17 mouse cellular contexts compared by ENCODE assay signal in the genomic region with DNA sequence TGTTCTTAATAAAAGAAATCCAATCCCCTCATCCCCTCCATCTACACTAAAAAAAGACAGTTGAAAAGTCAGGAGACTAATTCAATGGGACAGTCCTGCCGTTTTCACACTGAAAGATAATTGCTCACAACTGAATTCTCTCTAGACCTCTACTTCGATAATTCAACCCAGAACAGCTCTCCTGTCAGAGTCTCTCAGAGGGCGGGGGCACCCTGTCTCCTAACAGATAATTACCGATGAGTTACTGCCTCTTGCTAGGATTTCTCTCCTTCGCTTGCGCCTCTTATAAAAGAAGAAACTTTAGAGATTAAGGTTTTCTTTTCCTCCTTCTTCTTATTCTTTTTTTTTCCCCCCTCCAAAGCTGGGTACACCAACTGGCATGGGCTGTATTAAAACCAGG. TPM values are rescaled to one million over a fixed set of nuclear protein-coding genes. Genes with fewer than 3 reads are reported as not detected.
DNase-seq lines count a peak whose midpoint lies in the region; ATAC-seq and TF ChIP-seq lines count a peak whose summit lies in the region.
"Had no signal": no experiment of that assay in that cellular context is flagged by ENCODE, and none has a peak within 500 bp of the region (broad histone marks: within the 10 kb centered on the region; RNA-seq: fewer than 3 reads in every experiment).

No protein-coding gene starts in this region.

- H3K9me3 ChIP-seq in kidney, postnatal 0 days (replicated peaks; ENCODE audit: low read length) = no peaks in the 10 kb centered on the region
- H3K9me3 ChIP-seq in embryonic facial prominence, embryonic 10.5 days = peaks cover 4% of the 10 kb centered on the region; the same call in 1 of the 2 replicates
- 0 out of 2 replicates have a peak, but pooled peaks cover 5% of the 10 kb centered on the region for H3K9me3 ChIP-seq in forebrain, embryonic 14.5 days (replicated peaks; ENCODE audit: control insufficient read depth, low read length)
- no peaks in the 10 kb centered on the region for H3K9me3 ChIP-seq in midbrain, embryonic 13.5 days
- H3K9me3 ChIP-seq: limb, embryonic 15.5 days had no signal

- DNase-seq in kidney, postnatal 0 days (ENCODE audit: low spot score) = peak; percentile 12
- DNase-seq in kidney, postnatal 10 days = no peak
- peak; percentile 26 for DNase-seq in embryonic facial prominence, embryonic 10.5 days (ENCODE audit: low spot score)
- DNase-seq in forebrain, embryonic 14.5 days (ENCODE audit: low spot score) = no peak
- no peak for DNase-seq in frontal cortex, postnatal 14 days (ENCODE audit: low spot score in 2 of 2)
- no peak for DNase-seq in adrenal gland, postnatal 25 days
- DNase-seq: adrenal gland, adult 2 months; B cell, adult 2 months; cerebellum, adult 18-20 months; kidney, adult 9 months; liver, postnatal 0 days; lung, postnatal 36 days; right cerebral cortex, postnatal 14 days; thymus, postnatal 36 days had no signal

- no peaks in the 10 kb centered on the region for H3K4me1 ChIP-seq in kidney, postnatal 0 days (replicated peaks; ENCODE audit: insufficient read depth, low read length)
- H3K4me1 ChIP-seq in embryonic facial prominence, embryonic 10.5 days = peaks cover 43% of the 10 kb centered on the region
- peaks cover 33% of the 10 kb centered on the region for H3K4me1 ChIP-seq in forebrain, embryonic 14.5 days (ENCODE audit: control insufficient read depth, insufficient read depth, low read length)
- H3K4me1 ChIP-seq in midbrain, embryonic 13.5 days (replicated peaks) = peaks cover 54% of the 10 kb centered on the region

- H3K4me2 ChIP-seq in kidney, postnatal 0 days (ENCODE audit: low read length) = no peak overlapping the region
- peak overlapping the region; percentile 4; the same call in 1 of the 2 replicates for H3K4me2 ChIP-seq in forebrain, embryonic 14.5 days (ENCODE audit: low read length)
- peak overlapping the region; percentile 8; the same call in 1 of the 2 replicates for H3K4me2 ChIP-seq in midbrain, embryonic 13.5 days (replicated peaks)
- H3K4me2 ChIP-seq: limb, embryonic 15.5 days had no signal

- no peak for ATAC-seq in kidney, postnatal 0 days (replicated peaks; ENCODE audit: low FRiP score, low read depth)
- ATAC-seq in forebrain, embryonic 14.5 days = no peak
- no peak for ATAC-seq in midbrain, embryonic 13.5 days
- ATAC-seq: inflammation-experienced regulatory T-cells, adult 6 months; liver, postnatal 0 days had no signal

- H3K27me3 ChIP-seq in kidney, postnatal 0 days (ENCODE audit: insufficient read depth, low read length) = peaks cover 27% of the 10 kb centered on the region; the same call in 1 of the 2 replicates
- H3K27me3 ChIP-seq in embryonic facial prominence, embryonic 10.5 days (replicated peaks; ENCODE audit: low read depth, poor library complexity, severe bottlenecking) = peaks cover 74% of the 10 kb centered on the region
- H3K27me3 ChIP-seq in forebrain, embryonic 14.5 days (replicated peaks; ENCODE audit: control insufficient read depth, insufficient read depth, low read length) = 0 out of 2 replicates have a peak, but pooled peaks cover 7% of the 10 kb centered on the region
- peaks cover 46% of the 10 kb centered on the region for H3K27me3 ChIP-seq in midbrain, embryonic 13.5 days

- H3K4me3 ChIP-seq in kidney, postnatal 0 days (replicated peaks; ENCODE audit: low read depth, low read length) = no peak overlapping the region
- 0 out of 2 replicates have a peak overlapping the region, but pooled peaks have one; percentile 13 for H3K4me3 ChIP-seq in embryonic facial prominence, embryonic 10.5 days
- H3K4me3 ChIP-seq in forebrain, embryonic 14.5 days (ENCODE audit: low read depth, low read length) = no peak overlapping the region
- H3K4me3 ChIP-seq in midbrain, embryonic 13.5 days (replicated peaks) = no peak overlapping the region
- H3K4me3 ChIP-seq: limb, embryonic 15.5 days had no signal

- no peaks in the 10 kb centered on the region for H3K36me3 ChIP-seq in kidney, postnatal 0 days (ENCODE audit: insufficient read depth, low read length)
- no peaks in the 10 kb centered on the region for H3K36me3 ChIP-seq in embryonic facial prominence, embryonic 10.5 days (replicated peaks)
- H3K36me3 ChIP-seq in forebrain, embryonic 14.5 days (ENCODE audit: control insufficient read depth, insufficient read depth, low read length) = no peaks in the 10 kb centered on the region
- H3K36me3 ChIP-seq in midbrain, embryonic 13.5 days = no peaks in the 10 kb centered on the region
- H3K36me3 ChIP-seq: limb, embryonic 15.5 days had no signal

- no peak overlapping the region for H3K9ac ChIP-seq in kidney, postnatal 0 days (ENCODE audit: low read depth, low read length)
- H3K9ac ChIP-seq in forebrain, embryonic 14.5 days (ENCODE audit: low read length) = peak overlapping the region; percentile 14; the same call in 1 of the 2 replicates
- no peak overlapping the region for H3K9ac ChIP-seq in midbrain, embryonic 13.5 days (replicated peaks)
- H3K9ac ChIP-seq: limb, embryonic 15.5 days; liver, postnatal 0 days had no signal

- no peak for TF ChIP-seq CTCF in kidney, postnatal 0 days (IDR thresholded peaks at IDR 0.05; ENCODE audit: low read depth)

- no peak overlapping the region for H3K27ac ChIP-seq in kidney, postnatal 0 days
- H3K27ac ChIP-seq in embryonic facial prominence, embryonic 10.5 days (replicated peaks) = no peak overlapping the region
- peak overlapping the region; percentile 87 for H3K27ac ChIP-seq in forebrain, embryonic 14.5 days (ENCODE audit: low read depth, low read length)
- peak overlapping the region; percentile 63 for H3K27ac ChIP-seq in midbrain, embryonic 13.5 days
- H3K27ac ChIP-seq: limb, embryonic 15.5 days had no signal

- WGBS in kidney, postnatal 0 days = 16% methylated on average over 6 of the region's 6 CpGs
- WGBS in embryonic facial prominence, embryonic 10.5 days = 26% methylated on average over 6 of the region's 6 CpGs
- 16% methylated on average over 6 of the region's 6 CpGs for WGBS in forebrain, embryonic 14.5 days
- WGBS in midbrain, embryonic 13.5 days = 17% methylated on average over 6 of the region's 6 CpGs

RNA-seq across cellular contexts. Expression of a gene that starts 34.8 kb away (rescaled TPM):
- polyA plus RNA-seq in kidney, postnatal 0 days (2015; fragmentation: Nextera tagmentation; extraction: Ambion mirVana) = 0.61 and 0.75 TPM in 2 replicates
- polyA plus RNA-seq in embryonic facial prominence, embryonic 10.5 days (2016; fragmentation: Nextera tagmentation; extraction: Ambion mirVana) = 0.60 and 0.83 TPM in 2 replicates
- polyA plus RNA-seq in forebrain, embryonic 14.5 days (2014; fragmentation: Nextera tagmentation; extraction: Ambion mirVana) = 0.93 and 1.1 TPM in 2 replicates
- 0.76 and 1.0 TPM in 2 replicates for polyA plus RNA-seq in midbrain, embryonic 13.5 days (2015; fragmentation: Nextera tagmentation; extraction: Ambion mirVana)
- 10.0 and 12.1 TPM in 2 replicates for total RNA-seq in adrenal gland, postnatal 25 days (2021)

RNA-seq across cellular contexts. Expression of a gene that starts 44.1 kb away (rescaled TPM):
- 7.0 and 7.7 TPM in 2 replicates for polyA plus RNA-seq in kidney, postnatal 0 days (2015; fragmentation: Nextera tagmentation; extraction: Ambion mirVana)
- polyA plus RNA-seq in embryonic facial prominence, embryonic 10.5 days (2016; fragmentation: Nextera tagmentation; extraction: Ambion mirVana) = 1.6 and 1.9 TPM in 2 replicates
- 6.2 and 6.7 TPM in 2 replicates for polyA plus RNA-seq in forebrain, embryonic 14.5 days (2014; fragmentation: Nextera tagmentation; extraction: Ambion mirVana)
- 3.2 and 3.7 TPM in 2 replicates for polyA plus RNA-seq in midbrain, embryonic 13.5 days (2015; fragmentation: Nextera tagmentation; extraction: Ambion mirVana)
- total RNA-seq in adrenal gland, postnatal 25 days (2021) = 2.7 and 3.5 TPM in 2 replicates

Comparison
In these comparisons a context has a peak if more than half of its experiments do, and no peak if none do; other contexts are left out.
1. DNase-seq: peak in kidney, postnatal 0 days (single experiment) and embryonic facial prominence, embryonic 10.5 days (single experiment); none in kidney, postnatal 10 days (single experiment), forebrain, embryonic 14.5 days (single experiment), frontal cortex, postnatal 14 days (0 of 2) and adrenal gland, postnatal 25 days (single experiment).
2. H3K27ac ChIP-seq: peak in forebrain, embryonic 14.5 days (single experiment) and midbrain, embryonic 13.5 days (single experiment); none in kidney, postnatal 0 days (single experiment) and embryonic facial prominence, embryonic 10.5 days (single experiment).